Mouse (Mus musculus) cerebellum, adult 8-10 months (tissue): Measurements from ENCODE around the gene Ccdc134.
"Not testable (repeated sequence)": the region's sequence is repeated elsewhere in the genome, so short reads cannot be mapped to it uniquely, and the experiment has no call there.

Experiments
- DNase-seq: peaks from one replicate; pipeline ENCODE4 v3.0.0; 2022

Gene Ccdc134

DNA sequence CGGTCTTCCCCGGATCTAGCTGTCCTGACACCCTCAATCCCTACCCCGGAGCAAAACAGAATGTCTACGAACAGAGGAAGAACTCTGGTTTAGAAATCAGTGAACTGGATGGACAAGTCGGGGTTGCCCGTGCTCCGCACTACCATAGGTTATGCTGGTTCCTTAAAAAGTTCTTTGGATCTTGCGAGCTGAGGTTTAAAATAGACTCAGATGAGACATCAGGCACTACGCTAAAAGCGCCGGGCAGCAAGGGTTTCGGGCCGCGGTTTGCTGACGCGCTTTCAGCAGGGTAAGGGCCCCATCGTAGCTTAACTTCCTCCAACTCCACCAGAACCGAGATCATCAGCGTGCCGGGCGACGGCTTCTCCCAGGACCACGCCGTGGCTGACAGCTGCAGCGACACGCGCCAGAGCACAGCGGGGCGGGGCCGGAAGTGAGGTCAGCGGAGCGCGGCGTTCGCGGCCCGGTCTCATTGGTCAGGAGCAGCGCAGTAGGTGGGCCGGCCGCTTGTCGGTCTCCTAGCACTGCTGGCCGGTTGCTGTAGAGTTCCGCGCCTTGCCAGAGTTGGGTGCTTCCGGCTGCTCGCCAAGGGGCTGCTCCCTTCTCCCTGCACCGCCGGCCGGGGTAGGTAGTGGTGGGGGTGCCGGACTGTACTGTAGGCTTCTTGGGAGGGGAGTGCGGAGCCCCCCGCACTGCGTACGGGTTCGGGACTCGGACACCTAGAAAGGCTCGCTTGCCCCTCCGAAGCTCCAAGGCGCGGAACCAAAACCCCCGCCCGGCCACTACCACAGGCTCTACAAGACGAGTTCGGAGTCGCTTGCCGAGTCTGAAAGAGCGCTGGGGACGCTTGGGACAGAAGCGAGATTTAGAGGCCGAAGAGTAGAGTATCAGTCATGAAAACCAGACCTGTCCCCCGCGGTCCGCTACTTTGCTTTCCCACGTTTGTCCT is at the start of gene Ccdc134:
Gene Ccdc134, plus strand, starts transcription at position 497 of the 949 bp plus-strand sequence.
- peak; percentile 94 for DNase-seq

DNA sequence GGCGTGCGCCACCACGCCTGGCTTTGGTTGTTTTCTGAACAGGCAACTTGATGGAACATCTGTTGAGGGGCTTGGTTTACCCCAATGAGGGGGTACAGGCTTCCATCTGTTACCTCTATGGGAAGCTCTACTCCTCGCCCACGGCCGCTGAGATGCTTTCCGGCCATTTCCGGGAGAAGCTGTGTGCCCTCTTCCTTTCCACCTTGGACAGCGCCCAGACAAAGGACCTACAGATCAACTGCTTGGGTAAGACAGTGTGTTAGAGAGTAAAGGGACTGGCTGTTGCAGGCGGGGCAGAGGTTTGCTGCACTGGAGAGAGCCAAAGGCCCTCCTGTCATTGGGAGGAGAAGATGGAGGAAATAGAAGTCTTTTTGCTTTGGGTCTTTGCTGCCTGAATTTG is 47.8 kb upstream of the Ccdc134 start:
- DNase-seq, result no peak

DNA sequence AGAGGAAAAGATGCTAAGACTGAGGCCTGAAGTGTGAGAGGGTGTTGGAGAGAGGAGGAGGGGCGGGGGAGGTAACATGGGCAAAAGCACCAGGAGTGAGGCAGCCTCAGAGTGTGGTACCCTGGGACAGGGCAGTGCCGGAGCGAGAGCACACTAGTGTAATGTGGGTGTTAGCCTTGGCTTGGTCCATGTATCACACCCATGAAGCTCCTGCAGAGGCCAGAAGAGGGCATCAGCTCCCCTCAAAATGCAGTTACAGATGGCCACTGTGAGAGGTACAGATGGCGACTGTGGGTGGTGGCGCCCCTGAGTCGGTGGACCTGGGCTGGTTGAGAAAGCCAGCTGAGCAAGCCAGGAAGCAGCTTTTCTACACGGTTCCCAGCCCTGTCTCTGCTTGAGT is 46.6 kb upstream of the Ccdc134 start:
- DNase-seq, result peak; percentile 82

DNA sequence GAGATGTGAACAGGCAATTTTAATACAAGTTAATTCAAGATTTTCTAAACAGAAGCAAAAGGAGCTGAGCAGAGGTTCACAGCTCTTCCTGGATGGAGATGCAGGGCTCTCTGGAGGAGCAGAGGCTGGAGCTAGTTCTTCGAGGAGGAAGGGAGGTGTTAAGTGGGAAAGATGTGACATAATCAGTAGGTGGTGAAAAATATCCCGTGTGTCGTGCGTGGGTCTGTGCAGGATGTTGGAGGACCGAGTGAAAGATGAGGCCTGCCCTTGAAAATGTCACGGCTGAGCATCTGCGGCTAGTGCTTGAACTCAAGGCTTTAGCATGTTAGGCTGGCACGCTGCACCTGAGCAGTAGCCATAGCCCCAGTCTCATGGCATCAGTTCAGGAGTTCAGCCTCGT is 42.1 kb upstream of the Ccdc134 start:
- DNase-seq, result no peak

DNA sequence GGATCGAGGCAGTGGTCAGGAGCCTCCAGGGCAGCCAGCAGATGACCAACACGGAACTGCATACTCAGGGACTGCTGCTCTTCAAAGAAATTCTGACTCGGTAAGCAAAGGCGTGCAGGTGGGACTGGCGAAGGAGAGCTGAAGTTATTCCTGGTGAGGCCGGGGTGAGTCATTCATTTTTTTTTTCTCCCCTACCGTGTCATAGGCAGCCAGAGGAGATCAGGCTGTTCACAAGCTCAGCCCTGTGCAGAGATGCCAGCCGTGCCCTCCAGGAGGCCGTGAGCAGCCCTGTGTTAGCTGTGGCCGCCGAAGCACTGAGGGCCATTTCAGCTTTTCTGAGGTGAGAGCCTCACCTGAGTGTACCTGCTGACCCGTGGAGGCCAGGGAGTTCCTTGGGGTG is 41.6 kb upstream of the Ccdc134 start:
- no peak for DNase-seq

DNA sequence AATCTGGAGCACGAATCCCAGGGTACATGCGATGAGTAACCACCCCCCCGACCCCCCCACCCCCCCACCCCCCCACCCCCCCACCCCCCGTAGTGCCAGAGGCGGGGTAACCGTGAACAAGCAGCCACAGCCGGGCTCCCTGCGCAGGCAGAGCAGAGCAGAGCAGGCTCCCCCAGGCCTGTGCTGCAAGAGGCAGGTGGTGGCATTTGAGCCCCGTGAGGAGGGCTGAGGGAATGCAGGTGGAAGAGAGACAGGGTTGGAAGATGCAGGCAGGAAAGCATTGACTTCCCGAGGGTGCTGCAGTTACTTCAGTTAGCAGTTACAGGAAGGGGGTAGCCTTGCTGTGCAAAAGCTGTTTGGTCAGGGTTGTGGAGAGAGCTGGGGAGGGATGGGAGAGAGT is 40.5 kb upstream of the Ccdc134 start:
- DNase-seq, result no peak

DNA sequence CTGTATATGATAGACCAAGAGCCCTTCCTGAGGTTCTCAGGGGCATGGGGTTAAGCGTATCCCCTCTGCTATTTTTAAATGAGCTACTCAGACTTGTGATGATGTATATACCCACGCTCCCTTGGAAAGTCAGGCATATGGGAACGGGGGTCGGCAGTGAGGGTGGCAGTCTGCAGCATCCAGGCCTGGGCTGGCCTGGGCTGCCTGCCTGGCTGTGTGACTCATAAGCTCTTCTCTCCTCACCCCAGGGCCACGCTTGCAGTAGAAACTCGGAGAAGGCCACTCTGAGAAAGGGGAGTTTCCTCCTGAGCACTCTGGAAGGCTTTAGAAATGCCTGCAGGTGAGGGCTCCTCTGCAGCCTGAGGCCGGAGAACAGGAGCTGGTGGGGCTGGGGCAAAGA is 36.7 kb upstream of the Ccdc134 start:
- DNase-seq, result no peak

DNA sequence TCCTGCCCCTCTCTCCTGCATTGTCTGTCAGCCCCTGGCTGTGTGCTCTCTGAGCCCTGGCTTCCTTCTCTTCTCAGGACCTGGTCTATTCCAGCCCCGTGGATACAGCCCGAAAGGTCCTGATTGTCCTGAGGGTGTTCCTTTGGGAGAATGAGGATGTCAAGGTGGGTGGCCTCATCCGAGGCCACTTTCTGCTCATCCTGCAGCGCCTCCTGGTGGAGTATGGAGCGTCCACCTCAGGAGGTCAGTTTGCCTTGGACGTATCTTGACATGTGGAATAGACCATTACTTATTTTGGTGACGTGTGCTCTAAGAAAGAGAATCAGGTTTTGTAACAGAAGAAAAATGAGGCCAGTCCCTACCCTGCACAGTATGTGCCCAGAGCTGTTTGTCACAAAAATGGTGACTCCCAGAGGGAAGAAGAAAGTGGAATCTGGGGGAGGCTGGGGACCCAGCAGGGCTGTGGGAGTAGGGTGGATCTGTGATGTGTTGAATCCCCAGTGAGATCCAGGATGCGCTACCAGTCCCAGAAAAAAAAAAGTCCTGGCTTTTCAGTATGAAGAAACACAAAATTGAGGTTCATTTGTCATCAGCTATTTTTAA is 20.7 kb upstream of the Ccdc134 start:
- peak; percentile 73 for DNase-seq

DNA sequence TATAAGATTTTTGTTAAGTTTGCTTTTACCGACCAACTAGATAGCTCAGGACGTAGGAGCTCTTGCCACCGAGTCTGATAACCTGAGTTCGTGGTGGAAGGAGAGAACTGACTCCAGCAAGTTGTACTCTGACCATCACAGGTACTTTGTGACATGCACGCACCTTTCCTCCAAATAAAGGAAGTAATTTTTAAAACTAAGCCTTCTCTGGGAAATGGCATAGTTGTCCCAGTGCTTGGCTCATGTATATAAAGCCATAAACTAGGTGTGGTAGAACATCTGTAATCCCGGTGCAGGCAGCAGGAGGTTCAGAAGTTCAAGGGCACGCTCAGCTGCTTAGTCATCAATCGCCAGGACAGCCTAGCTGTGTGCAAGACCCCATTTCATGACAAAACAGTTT is 7.2 kb upstream of the Ccdc134 start:
- no peak for DNase-seq

DNA sequence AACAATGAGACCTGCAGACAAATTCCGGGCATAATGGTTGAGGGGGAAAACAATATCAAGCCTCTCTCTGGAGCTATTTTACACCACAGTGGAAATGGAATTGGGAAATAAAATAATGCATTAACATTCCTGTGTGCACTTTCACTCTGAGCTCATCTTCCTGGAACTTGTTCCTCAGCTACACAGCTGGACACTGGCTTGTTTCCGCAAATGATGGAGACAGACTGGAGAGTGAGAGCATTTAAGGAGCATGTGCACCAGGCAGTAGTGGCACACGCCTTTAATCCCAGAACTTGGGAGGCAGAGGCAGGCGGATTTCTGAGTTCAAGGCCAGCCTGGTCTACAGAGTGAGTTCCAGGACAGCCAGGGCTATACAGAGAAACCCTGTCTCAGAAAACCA is 1.0 kb upstream of the Ccdc134 start:
- not testable (repeated sequence) for DNase-seq

DNA sequence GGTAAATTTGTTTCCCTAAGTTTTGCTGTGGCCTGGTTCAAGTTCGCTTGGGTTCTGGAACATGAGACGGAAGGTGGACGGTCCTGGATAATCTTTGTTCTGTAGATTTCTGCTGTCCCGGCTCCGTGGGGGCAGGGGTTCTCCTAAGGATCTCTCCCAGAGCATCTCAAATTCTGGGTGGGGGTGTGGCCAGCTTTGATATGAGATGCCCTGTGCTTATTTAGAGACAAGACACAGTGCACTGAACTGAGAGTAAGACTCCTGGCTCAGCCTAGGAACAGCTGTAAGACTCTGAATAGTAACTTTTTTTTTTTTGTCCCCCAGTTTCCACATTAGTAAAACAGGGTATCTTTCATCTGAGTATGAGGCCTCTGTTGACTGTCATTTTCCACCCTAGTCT is 676 bp downstream of the Ccdc134 start:
- DNase-seq, result no peak

DNA sequence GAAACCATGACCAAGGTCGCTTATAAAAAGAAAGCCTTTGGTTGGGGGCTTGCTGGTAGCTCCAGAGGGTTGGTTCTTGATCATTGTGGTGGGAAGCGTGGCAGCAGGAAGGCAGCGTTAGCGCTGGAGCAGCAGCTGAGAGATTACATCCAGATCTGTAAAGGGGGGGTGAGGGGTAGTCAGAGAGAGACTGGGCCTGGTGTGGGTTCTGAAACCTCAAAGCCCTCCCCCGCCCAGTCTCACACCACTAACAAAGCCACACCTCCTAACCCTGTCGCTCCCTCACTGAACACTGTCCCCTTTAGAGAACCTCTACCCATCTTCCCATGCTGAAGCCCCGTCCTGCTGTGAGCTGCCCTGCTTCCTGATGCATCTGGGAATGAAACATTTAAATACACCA is 2.9 kb downstream of the Ccdc134 start:
- no peak for DNase-seq

DNA sequence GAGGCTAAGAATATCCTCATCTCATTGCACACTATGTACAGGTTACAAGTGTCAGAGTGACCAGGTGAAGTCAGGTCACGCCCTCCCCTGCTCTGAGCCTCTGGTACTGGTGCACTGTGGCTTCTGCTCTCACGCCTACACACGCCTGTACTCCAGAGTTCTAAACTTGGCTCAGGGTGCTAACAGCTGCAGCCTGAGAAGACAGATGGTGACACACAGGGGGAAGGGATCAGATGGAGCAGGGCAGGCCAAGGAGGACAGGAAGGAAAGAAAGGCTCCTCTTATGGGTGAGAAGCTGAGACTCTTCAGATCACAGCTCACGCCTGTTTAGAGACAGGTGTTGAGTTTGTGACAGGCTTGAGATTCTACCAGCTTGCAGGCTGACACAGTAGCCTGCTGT is 7.7 kb downstream of the Ccdc134 start:
- no peak for DNase-seq

DNA sequence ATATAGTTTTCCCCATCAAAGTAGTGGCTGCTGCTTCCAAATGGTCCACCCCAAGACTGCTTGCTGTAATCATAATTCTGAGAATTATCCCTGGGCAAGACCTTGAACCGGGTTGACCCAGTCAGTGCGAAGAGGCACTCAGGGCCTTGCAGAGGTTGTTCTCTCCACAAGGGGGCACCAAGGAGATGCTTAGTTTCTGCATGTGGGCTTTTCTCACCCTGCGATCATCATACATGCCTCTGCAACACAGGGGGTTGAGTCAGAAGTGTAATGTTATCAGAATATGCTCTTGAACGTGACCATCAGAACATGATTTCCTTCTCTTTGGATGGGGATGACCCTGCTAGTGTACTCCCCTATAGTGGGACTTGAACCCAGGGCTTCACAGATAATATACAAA is 10.8 kb downstream of the Ccdc134 start:
- peak; percentile 72 for DNase-seq

DNA sequence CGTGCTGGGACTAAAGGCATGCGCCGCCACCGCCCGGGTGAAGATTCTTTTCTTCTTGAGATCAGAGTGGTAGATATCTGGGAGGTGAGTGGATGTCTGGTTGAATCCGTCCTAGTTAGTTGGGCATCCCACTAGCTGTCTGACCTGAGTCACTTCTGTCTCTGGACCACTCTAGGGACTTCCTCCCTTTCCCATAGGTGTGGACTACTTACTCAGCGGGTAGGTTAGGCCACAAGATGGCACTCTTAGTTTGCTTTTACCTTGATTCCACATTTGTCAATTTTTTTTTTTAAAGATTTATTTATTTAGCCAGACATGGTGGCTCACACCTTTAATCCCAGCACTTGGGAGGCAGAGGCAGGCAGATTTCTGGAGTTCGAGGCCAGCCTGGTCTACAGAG is 11.5 kb downstream of the Ccdc134 start:
- DNase-seq, result peak; percentile 39

DNA sequence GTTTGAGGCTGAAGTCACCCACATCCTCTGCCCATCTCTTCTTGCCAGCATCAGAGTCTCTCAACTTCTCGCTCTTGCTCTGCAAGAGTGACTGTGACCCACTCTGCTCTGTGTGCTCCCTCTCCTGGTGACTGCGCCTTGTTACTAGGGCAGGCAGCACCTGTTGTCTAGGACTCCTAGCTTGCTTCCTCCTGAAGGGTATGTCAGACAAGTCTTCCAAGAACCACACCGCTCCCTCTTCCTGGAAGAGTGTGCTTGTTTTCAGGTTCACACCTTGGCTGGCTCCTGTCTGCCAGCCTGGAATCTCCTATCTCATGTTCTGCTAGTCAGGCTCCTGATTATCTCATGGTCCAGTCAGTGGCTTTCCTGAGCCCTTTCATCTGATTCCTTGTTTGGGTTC is 12.6 kb downstream of the Ccdc134 start:
- no peak for DNase-seq

DNA sequence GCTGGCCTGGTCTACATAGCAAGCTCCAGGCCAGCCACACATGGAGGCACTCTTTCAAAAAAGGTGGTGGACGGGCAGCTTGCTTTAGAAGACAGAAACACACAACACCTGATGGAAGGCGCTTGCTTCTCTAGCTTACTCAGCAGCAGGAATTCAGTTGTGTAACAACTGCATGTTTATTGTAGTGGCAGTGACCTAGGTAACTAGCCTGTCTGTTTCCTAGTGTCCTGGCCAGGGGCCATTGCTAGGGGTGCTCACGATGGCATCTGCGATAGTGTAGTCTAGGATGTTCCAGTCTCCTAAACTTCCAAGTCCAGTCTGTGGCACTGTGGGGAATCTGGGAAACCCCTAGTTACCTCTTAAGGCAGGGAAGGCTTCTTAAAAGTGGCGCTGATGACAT is 16.4 kb downstream of the Ccdc134 start:
- no peak for DNase-seq

DNA sequence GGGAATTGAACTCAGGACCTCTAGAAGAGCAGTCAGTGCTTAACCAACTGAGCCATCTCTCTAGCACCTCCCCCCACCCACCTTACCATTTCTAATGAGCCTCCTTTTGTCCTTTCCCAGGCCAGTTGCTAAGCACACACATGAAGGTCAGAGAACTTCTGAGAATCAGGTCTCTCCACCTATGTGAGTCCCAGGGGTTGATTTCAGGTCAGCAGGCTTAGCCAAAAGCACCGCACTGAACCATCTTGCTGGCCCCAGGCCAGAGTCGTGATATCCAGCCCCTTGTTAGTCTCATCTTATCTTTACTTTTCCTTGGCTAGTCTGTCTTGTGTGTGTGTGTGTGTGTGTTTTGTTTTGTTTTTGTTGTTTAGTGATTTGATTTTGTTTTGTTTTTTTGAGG is 17.7 kb downstream of the Ccdc134 start:
- DNase-seq, result no peak

DNA sequence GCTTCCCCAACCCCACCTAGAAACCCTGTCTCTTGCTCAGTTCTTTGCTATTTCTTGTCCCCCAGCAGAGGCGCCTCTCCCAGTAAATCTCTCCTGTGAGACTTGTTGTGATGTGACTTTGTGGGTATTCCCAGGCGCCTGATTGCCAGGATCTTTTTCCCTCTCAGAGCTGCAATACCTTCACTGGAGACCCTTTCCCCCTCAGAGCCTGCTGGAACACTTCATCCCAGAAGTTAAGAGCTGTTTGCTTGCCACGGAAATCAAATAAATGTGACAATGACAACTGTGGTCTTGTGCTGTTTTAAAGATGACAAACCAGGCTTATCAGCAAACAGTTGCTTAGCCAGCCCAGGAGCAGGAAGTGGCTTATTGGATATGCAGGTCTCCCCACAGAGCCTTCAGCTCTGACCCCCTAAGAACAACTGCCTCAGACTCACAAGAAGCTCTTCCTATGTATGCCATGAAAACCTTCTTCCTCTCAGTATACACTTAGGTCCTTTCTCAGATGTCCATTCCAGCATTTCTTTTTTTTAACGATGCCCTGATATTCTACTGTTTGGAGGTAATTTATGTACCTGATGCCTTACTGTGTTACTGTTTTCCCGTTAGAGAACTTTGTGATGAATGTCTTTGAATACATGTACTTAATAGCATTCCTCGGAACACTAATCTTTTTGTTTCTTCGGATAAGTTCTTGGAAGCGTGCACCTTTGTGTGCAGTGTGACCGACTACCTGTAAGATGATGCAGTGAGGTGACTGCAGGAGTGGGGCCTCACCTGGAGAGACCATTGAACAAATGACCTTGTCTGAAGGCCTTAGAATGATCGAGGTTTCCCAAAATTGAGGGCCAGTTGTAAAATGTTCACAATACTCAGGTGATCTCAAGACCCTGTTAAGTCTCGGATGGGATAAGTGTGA is 18.4 kb downstream of the Ccdc134 start:
- DNase-seq, result no peak

DNA sequence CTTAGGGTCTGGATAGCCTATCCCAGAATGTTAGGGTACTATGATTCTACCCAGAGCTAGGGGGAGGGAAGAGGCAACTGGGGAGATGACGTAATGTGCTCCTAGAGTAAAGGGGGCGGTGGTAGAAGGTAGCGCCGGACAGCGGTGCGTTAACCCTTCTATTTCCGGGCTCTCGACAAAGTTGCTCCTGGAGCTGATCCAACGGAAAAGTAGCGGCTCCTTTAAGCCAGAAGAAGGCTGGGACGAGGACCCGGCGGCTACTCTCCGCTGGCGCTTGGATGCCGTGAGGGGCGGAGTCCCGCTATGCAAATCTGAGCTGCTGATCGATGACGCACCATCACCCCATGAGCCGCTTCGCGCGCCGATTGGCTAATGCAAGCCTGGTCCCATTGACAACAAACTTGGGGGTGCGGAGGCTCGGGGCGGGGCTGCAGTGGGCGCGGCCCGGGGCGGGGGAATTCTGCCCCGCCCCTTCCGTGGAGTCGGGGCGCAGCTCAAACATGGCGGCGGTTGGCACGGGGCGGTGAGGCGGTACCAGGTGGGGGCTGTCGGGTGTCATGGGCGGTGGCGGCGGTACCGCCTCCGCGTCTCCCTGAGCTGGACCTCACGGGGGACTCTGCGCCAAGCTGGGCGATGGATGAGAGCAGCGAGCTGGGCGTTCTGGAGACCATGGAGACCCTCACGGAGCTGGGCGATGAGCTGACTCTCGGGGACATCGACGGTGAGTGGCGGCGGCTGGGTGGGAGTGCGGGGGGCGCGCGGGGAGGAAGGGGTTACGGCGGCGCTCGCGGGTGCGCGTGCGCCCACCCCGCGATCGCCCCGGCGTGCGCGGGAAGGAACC is 19.3 kb downstream of the Ccdc134 start, which contains the start of gene Srebf2:
Gene Srebf2, plus strand, starts transcription at position 412 of the 841 bp plus-strand sequence.
- peak; percentile 97 for DNase-seq

DNA sequence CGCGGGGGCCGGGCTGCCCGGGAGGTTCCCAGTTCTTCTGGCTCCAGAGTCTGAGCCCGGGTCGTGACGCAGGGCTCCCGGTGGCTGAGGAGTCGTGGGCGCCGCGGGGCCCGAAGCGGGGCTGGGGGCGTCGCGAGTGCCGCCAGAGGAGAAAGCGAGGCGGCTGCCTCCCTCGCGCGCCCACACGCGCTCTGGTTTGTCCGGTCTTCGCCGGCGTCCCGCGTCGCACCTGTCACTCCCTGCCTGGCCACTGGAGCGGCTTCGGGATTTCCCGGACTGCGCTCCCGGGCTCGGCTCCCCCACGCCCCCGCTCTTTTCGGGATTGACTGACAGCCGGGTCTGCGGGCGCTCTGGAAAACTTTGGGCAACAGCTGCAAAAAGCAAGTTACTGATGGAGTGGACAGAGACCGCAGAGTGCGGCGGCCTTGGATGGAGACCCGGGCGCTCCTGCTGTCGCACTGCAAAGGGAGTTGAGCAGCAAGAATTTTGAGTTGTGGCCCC is 19.9 kb downstream of the Ccdc134 start:
- DNase-seq, result peak; percentile 63

DNA sequence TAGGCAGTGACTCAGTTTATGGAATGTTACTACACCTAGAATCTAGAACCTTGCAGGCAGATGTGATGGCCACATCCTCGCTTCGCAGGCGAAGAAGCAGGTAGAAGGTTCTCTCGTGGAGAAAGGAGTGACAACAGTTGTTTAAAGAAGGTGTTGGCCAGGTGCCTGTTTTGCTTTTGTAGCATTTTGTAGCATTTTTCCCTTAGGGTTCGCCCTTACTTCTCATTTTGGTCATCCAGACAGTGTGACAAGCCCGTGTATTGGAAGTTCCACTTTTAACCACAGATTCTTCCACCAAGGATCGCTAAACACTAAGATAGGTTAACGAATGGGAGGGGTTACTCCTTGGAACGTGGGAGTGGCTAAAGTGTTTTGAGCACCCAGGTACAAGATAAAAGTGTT is 20.8 kb downstream of the Ccdc134 start:
- no peak for DNase-seq
